Mouse (Mus musculus) cerebellum, adult 9-11 months (tissue): Measurements from ENCODE around the gene Bhmt.
"Not testable (repeated sequence)": the region's sequence is repeated elsewhere in the genome, so short reads cannot be mapped to it uniquely, and the experiment has no call there.

ENCODE experiments used
- DNase-seq: peaks from one replicate; pipeline ENCODE4 v3.0.0; 2022

Gene Bhmt

GRCm38 (mm10) chr13:93607701-93608100 is 30.1 kb downstream of the Bhmt start:
- DNase-seq, result no peak

DNA sequence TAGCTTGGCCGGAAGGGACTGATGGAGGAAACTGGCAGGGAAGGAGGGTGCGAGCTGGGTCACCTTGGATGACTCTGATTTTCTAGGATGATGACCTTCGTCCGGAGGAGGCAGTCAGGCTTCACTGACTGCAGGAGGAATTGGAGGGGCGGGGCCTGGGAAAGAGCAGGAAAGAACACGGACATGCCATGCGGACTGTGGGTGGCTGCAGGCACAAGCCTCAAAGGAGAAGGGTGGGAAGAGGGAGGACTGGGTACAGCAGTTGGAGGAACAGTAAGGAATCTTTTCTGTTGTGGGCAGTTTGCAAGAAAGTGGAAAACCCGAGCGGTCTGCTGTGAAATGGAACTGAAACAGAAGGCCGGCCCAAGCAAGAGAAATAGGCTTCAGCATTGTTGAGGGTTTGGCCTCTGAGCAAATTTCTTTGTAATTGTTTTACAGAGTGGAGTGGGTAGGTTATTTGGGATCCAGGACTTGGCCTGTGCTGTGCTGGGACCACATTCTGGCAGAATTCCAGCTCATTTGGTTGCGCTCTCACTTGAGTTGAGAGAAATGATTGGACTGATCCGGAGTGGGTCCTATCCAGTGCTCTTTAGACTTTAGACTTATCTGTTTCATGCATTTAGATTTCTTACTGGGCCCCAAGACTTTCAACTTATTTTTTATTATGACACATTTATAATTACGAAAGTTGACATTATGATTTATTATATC is 30.7 kb downstream of the Bhmt start:
- no peak for DNase-seq

GRCm38 (mm10) chr13:93604698-93605097 is 33.1 kb downstream of the Bhmt start:
- DNase-seq, result no peak

GRCm38 (mm10) chr13:93601527-93601926 is 36.2 kb downstream of the Bhmt start:
- no peak for DNase-seq

GRCm38 (mm10) chr13:93593040-93593699 is 44.6 kb downstream of the Bhmt start:
- no peak for DNase-seq

- not testable (repeated sequence) for DNase-seq
Observed at GRCm38 (mm10) chr13:93582526-93582925, 55.2 kb downstream of the Bhmt start.

- no peak for DNase-seq
Observed at GRCm38 (mm10) chr13:93580431-93580830, 57.3 kb downstream of the Bhmt start.

- DNase-seq, result peak; percentile 5
Observed at GRCm38 (mm10) chr13:93569676-93570075, 68.1 kb downstream of the Bhmt start.
